Mouse (Mus musculus): ENCODE measurements at regions not wholly inside any gene's neighbourhood (a gene's known extent, or its start where the extent isn't known, plus 50 kb on each side); places are given as distances from the start of the nearest gene placed in this dataset.

DNA sequence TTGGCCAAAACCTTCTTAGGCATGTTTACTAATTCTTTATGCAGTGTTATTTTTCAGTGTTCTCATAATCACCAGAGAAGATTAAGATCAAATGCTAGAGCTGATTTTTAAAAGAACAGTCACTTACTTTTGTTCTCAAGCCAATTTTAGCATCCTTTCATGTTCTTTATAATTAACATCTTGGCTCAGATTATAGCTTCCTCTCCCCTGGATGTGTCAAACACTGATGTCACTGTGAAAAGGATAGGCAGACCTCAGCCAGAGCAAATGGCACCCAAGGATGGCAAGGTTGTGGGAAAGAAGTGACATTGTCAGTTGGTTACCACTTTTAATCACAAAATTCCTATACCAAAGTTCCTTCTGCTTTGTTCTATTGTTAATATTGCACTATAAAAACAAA, 1580.3 kb upstream of the Sel1l start:
- no peak for TF ChIP-seq CTCF (IDR thresholded peaks at IDR 0.05; ENCODE audit: control insufficient read depth, insufficient read depth, insufficient read length)
- no peak for TF ChIP-seq MYOD1 (IDR thresholded peaks at IDR 0.05; ENCODE audit: control insufficient read depth, insufficient read length, low read depth)
- TF ChIP-seq USF1 (IDR thresholded peaks at IDR 0.05; ENCODE audit: low read depth): no peak
- no peak for TF ChIP-seq CEBPB (IDR thresholded peaks at IDR 0.05; ENCODE audit: low read depth)

Data from C2C12 (cell line).